Mouse (Mus musculus) heart, adult 9 months (tissue): Measurements from ENCODE around the gene Gabbr1.
"Not testable (repeated sequence)": the region's sequence is repeated elsewhere in the genome, so short reads cannot be mapped to it uniquely, and the experiment has no call there.

Source experiments
- DNase-seq, 2 experiments: peaks; one replicate each; pipeline ENCODE4 v3.0.0; 2022; ENCODE audit warnings: low spot score in 2 of 2

Gene Gabbr1

DNA sequence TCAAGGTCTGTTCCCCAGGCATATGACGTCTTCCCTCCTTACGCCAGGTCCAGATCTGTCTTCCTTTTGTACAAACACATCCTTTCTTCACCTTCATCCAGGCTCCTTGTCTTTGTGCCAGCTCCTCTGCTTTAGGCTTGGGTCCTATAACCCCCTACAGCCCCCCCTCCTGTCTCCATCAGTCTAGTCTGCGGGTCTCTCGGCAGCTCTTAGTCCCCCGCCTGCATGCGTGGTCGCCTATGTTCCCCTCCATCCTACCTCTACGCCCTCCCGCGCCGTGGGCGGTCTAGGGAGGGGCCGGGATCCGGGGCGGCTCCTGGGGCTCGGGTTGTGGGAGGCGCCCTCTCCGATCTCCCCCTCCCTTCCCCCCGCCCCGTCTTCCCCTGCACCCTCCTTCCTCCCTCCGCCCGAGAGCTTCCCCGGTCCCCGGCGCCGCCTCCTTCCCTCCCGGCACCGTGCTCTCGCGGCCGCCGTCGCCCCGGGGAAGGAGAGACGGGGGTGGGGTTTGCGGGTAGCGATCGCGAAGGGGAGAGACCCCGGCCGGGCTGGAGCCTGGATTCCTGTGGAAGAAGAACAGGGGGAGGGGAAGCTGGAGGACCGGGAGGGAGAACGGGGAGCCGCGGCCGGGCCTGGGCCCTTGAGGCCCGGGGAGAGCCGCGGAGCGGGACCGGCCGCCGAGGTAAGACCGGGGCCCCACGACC is at the start of gene Gabbr1:
Gene Gabbr1, plus strand, starts transcription at position 356 of the 701 bp plus-strand sequence.
- peak; percentile 73 to 78 for DNase-seq

DNA sequence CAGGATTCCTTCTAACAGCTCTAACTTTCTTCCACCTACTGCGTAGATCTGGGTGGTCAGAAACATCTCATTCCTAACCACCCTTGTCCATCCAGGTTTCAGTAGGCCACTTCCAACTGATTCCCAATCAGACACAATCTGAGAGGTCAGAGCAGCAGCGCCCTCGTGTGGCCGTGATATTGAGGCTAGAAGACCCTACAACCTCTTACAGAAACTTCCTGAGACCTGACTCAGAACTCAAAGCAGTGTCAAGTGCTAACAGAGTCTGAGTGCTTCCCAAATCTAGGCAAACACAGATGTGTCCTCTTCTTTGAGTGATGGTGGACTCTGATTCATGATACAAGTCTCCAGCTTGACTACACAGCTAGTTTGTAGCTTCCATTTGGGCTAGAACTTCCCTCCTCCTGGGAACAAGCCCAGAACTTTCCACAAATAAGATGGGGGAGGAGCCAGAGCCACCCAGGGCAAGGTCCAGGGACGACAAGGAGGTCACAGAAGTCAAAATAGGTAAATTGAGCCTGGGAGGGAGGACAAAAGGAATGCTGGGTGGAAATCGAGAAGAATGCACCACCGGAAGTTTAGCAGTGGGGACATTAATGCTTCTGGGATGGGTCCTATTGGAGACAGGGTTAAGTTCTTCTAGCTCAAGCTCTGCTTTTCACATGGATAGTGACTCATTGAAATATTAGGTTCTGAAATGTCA is 48.6 kb upstream of the Gabbr1 start:
- DNase-seq, result peak; percentile 16 to 56

DNA sequence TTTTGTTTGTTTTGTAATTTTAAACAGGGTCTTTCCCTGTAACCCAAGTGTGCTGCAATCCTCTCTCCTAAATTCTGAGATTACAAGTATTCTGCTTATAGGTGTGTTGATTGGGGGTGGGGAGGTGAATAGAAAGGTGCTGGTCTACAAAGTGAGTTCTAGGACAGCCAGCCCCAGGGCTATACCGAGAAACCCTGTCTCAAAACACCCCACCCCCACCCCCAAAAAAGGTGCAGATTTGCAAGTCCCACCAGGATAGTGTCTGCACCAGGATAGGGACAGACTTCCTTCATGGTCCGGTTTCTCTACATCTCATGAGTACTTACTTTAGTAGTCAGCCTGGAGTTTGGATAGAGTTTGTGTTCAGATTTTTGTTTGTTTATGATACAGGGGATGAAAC is 47.3 kb upstream of the Gabbr1 start:
- no peak for DNase-seq

DNA sequence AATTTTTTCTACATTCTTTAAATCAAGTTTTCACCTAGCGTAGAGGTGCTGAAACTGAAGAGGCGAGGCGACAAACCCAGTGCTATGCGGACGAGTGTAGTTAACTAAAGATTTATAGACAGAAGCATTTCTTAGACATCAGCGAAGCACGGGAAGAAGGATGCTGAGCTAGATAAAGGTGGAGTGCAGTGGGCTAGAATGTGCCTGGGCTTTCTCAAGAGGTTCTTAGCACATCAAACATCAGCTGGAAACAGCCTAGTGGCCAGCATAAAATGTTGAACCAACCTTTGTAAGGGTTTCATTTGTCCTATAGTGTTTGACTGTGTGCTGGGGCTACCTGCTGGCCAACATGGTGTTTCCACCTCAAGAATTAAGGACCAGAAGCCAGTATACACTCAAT is 44.9 kb upstream of the Gabbr1 start, which contains the start of gene Zfp57:
Gene Zfp57, plus strand, starts transcription at position 301 of the 400 bp plus-strand sequence.
- DNase-seq, result no peak

DNA sequence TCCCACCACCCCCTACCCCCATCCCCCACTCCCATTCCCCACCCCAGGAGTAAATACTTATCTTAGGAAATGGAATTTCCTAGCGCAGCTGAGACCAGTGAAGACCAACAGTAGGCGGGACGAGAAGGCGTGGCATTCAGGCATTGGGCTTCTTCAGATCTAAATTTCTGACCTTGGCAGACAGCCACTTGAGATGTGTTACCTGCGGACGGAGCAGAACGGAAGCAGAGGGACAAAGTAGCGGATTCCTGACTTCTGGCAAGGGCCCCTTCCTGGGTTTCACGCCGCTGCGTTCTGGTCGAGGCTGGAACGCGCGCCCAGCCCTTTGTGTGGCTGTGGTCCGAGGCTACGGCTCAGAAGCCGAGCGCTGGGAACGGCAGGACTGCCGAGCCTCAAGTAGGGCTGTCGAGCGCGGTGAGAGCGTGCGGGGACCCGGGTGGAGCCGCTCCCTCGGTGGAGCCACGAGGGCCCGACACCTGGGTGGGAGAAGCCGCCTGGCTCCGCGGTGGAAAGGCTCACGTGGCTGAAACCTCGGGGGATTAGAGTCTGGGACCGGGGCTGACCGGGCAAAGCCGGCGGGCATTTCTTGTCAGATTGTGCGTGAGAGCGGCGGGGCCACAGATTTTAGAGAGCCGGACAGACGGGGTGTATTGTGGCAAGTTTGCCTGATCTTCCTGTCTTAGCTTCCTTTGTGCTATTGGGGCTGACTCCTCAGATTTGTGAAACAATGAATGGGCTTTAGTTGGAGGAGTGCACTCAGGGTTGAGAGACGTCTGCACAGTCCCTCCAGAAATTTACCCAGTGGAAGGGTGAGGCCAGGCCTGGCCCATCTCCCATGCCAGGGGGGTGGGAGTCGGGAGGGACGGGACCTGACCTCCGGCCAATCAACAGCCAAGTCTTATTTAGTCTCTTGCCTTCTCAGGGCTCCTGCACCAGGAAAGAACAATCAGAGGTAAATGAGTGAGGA is 43.1 kb upstream of the Gabbr1 start:
- peak; percentile 50 to 53 for DNase-seq

DNA sequence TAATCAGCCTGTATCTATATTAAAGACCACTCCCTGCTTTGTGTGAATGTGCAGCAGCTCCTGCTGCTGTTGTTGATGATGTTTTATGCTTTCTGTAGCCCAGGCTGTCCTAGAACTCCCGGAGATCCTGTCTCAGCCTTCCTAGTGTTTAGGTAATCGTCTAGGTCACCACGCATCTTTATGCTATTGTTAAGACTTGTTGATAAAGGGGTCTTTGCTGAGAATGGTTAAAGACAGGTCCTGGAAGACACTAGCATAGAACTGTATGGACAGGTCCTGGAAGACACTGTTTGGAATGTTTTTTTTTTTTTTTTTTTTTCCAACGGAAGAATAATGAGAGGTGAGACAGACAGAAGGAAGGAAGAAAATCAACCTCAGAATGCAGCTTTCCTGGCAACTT is 42.4 kb upstream of the Gabbr1 start:
- no peak for DNase-seq

DNA sequence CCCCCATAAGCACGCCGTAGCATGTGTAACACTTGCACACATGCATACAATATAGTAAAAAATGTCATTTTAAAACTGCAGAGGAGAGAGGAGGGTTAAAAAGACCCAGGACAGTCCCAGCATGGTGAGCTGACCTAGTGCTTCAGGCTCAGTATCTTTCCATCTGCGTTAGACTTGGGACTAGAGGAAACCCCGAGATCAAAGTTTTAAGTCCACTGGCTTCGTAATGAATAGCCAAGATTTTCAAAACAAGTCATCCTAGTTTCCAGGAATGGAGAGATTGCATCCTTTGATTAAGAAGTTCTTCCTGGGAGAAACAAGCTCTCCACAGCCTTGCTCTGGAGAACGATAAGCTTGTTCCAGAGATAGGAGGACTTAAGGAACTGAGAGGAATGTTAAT is 37.6 kb upstream of the Gabbr1 start:
- DNase-seq, result no peak

DNA sequence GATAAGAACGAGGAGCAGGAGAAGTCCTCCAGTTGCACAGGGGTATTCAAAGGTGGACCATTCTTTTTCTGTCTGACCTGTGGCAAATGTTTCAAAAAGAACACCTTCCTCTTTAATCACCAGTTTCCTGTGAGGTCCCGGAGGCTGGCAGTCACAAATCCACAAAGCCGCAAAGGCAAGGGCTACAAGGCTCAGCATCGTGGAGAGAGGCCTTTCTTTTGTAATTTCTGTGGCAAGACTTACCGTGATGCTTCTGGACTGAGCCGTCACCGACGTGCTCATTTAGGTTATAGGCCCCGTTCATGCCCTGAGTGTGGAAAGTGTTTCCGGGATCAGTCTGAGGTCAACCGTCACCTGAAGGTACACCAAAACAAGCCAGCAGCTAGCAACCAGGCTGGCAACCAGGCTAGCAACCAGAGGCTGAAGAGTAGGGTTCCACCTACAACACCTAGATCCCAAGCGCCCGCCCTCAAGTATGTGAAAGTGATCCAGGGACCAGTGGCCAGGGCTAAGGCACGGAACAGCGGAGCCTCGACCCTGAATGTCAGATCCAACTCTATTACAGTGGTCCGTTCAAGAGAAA is 36.2 kb upstream of the Gabbr1 start:
- DNase-seq, result no peak

DNA sequence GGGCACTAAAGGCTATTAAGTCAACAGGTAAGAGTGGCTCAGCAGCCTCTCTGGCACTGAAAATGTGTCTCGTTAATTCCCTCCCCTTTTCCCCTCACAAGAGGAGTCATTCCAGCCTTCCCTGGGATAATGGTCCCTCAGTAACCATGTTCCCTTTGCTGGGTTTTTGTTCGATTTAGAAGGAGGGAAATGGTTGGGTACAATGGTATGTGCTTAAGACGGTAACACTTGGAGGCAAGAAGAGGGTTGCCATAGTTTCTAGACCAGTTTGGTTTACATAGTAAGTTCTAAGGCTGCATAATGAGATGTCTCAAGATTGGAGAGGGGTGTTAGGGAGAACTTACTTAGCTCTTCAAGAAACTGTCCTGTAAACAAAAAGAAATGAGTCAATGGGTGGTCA is 34.0 kb upstream of the Gabbr1 start:
- no peak for DNase-seq

DNA sequence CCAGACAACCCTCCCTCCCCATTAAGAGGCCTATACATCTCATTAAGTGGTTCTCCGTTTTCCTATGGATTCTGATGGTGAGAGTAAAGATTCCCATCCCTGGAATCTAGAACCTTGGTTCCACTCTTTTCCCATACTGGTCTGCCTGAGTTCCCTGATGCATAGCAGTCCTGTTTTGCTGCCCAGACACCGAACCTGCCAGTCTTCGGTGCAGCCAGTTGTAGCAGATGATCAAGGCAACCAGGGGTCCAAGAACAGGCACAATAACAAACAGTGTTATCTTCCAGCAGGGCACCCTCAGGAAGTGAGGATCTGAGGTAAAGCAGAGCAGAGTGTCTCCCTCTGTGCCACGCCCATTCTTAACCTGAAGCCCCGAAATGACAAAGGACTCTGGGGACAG is 33.6 kb upstream of the Gabbr1 start:
- DNase-seq, result no peak

DNA sequence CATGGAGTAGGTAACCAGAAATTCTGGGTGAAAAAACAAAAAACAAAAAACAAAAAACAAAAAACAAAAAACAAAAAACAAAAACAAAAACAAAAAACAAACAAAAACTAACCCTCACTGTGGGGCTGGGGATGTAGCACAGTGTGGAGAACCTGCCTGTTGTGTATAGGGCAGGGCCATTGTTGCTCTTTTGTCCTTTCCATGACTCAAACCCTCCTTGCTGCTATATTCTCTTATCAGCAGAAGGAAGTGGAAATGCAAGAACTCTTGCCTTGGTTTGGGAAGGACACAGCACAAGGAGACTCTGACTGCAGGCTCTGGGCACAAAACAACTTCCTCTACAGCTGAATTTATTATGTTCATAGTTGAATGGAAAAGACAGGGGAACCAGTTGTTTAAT is 29.4 kb upstream of the Gabbr1 start:
- DNase-seq, result no peak

DNA sequence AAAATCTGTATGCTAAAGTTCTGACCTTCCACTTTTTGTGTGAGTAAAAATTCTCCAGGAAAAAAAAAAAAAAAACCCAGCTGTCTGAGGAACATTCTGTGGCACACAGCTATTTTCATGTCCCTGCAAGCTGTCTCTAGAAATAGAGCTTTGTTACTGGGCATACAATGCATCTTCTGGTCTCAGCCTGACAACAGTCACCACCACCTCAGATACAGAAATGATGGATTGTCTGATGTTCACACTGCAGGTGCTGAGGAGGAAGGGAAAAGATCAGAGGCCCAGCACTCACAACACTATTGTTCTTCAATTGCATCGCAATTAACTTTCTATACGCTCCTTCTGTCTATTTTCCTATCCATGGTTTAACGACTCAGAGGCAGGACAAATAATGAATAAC is 27.4 kb upstream of the Gabbr1 start:
- DNase-seq, result no peak

DNA sequence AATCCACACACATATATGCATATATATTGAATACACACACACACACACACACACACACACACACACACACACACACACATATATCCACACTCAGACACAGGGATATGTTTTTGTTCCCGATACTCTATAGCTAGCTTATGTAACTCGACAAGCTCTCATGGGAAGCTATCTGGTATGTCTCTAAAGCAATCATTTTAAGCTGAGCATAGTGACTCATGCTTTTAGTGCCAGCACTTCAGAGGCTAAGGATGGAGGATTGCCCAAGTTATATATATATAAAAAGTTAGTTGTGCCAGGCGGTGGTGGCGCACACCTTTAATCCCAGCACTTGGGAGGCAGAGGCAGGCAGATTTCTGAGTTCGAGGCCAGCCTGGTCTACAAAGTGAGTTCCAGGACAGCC is 26.5 kb upstream of the Gabbr1 start:
- DNase-seq, result not testable (repeated sequence)

DNA sequence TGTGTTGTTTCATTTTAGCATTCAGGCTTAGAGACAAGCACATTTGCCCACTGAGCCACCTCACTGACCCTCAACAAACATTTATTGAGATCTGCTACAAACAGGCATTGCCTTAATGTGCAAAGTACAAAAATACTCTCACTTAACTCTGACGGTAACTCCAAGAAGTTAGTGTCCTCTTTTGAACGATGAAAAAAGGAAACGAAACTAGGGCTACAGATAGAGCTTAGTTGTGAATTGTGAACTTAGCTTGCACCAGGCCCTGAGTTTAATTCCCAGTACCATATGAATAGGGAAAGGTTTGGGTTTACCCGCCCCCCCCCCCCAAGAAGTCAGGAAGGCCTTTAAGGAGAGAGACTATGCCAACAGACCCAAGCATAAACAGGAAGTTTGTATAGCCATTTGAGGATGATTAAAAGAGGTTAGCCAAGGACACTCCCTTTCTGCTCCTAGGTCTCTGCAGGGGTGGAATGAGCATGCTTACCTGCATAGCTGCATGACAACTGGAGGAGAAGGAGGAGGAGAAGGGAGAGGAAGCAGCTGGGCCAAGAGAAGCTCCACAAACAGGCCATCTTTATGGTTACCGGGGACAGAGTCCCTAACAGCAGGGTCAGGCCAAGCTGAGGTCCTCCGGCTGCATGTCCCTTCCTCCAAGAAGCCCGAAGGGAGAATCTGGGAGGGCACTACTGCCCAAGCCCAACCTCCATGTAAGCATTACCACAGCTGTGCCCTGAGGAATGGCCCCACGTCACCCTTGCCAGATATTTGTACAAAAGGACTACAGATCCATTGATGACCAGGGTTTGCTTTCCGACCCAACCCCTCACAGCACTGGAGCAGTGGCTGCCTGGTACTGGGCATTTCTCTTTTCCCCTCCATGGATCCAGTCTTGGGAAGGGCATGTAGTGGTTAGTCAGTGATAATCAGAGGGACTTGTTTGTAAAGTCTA is 22.9 kb upstream of the Gabbr1 start, which contains the start of gene Mog:
Gene Mog, minus strand, starts transcription at position 771 of the 949 bp plus-strand sequence.
- no peak for DNase-seq

DNA sequence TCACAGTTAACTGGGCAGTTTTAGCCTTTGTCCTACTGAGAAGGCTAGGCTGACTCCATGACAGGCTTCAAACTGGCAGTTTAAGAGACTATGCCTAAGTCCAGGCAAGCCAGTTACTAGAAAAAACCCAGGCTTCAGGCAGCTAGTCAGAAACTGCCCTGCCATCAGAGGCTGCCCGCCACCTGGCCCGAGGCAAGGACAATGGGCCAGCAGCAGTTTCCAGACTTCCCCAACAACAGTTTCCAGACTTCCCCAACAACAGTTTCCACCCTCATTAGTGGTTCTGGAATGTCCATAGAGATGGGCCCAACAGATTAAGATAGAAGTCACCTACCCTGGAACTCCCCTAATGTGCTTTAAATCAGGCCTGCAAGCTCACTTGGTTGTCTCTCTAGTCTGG is 19.3 kb upstream of the Gabbr1 start:
- DNase-seq, result no peak

DNA sequence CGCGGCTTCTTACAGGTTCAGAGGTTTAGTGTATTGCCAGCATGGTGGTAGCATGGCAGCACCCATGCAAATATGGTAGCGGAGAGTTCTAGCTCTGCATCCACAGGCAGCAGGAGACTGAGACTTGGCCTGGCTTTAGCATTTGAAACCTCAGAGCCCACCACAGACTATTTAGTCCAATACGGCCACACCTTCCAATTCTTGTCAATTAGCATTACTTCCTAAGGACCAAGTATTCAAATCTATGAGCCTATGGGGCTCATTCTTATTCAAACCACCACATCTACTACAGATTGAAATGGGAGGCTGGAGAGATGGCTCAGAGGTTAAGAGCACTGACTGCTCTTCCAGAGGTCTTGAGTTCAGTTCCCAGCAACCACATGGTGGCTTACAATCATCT is 18.3 kb upstream of the Gabbr1 start:
- DNase-seq, result no peak

DNA sequence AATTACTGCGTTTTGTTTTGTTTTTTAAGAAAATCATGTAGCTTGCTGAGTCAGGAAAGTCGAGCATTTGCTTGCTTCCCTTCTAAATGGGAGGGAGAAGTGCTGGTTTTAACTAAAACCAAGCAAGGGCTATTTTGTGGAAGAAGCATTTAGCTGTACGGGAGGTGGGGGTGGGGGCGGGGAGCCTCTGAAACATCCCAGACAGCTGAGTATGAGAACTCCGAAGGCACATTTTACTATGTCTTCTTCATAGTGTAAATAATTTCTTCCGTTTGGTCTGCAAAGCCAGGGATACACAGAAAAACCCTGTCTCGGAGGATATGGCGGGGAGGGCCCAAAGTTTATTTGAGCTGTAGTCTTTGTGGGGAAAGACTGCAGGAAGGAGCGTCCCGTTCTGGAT is 17.6 kb upstream of the Gabbr1 start:
- no peak for DNase-seq

DNA sequence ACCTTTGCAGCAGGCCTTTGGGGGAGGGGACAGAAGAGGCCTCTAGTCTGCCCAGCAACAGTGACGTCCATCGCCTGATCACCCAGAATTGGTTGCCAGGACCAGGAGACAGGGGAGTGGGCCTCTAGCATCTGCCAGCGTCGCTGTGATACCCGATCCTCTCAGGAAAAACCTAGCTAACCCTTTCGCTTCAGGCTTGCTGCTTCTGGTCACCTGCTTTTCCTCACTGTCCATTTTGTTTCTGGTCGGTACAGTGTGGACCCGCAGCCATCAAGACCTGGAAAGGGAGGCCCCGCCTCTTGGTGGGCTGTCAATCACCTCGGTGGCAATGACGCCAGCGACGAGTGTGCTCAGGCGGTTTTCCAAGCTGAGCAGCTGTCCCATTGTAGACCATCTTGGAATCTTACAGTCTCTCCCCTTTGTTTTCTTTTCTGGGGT is 17.1 kb upstream of the Gabbr1 start:
- peak; percentile 78 to 83 for DNase-seq

DNA sequence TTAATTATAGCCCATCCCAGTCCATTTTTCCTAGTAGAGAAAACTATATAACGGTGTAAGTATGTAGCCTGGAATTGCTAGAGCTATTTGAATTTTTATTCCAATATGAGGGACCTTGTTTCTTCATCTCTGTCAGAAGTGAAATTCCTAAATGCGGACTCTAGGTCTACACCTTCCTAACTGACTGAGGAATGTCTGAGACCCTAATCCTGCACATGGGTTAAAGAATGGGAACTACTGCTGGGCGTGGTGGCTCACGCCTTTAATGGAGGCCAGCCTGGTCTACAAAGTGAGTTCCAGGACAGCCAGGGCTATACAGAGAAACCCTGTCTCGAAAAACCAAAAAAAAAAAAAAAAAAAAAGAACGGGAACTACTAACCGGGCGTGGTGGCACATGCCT is 16.6 kb upstream of the Gabbr1 start:
- no peak for DNase-seq

DNA sequence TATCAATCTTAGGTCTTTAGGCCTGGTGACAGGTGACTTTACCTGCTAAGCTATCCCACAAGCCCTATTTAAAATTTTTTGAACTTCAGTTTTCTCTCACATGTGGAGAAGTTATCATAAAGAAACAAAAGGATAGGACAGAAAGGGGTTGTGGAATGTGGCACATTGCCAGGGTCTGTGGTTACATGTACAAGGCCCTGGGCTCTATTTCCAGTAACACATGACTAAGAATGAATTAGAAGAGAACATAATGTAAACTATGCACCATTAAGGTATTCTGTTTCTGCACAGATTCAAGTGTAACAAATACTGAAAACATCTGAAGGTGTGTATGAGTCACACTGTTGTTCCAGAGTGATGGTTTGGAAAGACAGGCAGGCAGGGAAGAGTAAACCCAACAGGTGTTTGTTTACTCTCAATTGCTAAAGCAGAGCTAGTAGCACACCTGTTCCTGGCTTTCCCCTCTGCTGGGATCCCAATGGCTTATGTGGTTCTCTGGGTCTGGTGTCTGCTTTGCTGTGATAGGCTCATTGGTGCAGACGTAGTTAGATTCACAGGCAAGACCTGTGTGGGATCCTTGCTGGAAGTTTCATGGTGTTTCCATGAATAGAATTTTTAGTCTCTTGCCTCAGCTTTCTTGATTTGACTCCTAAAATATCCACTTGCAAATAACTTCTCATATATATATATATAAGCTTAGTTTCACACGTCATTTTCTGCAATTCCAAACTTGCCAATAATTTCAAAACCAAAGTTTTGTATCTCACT is 6.5 kb upstream of the Gabbr1 start:
- no peak for DNase-seq
